Mouse (Mus musculus) intestine, embryonic 16.5 days (tissue): Measurements from ENCODE around the gene Iqsec1. TPM values are rescaled to one million over a fixed set of nuclear protein-coding genes. Genes with fewer than 3 reads are reported as not detected.

Source experiments
- ATAC-seq: fragments of 200-750 bp; cut with Nextera tagmentation; 2 replicates; pipeline ENCODE4 v1.8.0; 2017; ENCODE audit warnings: moderate TSS enrichment, moderate library complexity
- H3K27ac ChIP-seq: fragments of 300-500 bp; sonication (generic); 2 replicates; pipeline ENCODE4 v1.5.1; 2014; ENCODE audit warnings: mild to moderate bottlenecking, low read length
- H3K27me3 ChIP-seq: fragments of 300-500 bp; sonication (generic); replicated peaks from 2 replicates; pipeline ENCODE4 v1.6.1; 2014; ENCODE audit warnings: low read length, control low read depth, mixed read lengths; ENCODE audit not compliant: control insufficient read depth, insufficient read depth
- H3K36me3 ChIP-seq: fragments of 300-500 bp; sonication (generic); 2 replicates; pipeline ENCODE4 v1.6.1; 2014; ENCODE audit warnings: low read length, control low read depth; ENCODE audit not compliant: control insufficient read depth, insufficient read depth
- H3K4me1 ChIP-seq: fragments of 300-500 bp; sonication (generic); 2 replicates; pipeline ENCODE4 v1.6.1; 2014; ENCODE audit warnings: low read length, control low read depth, mixed read lengths; ENCODE audit not compliant: control insufficient read depth, insufficient read depth
- H3K4me2 ChIP-seq: fragments of 300-500 bp; sonication (generic); 2 replicates; pipeline ENCODE4 v1.6.1; 2014; ENCODE audit warnings: low read depth, low read length, control low read depth
- H3K4me3 ChIP-seq: fragments of 300-500 bp; sonication (generic); 2 replicates; pipeline ENCODE4 v1.5.1; 2014; ENCODE audit warnings: mild to moderate bottlenecking, low read length
- H3K9ac ChIP-seq: fragments of 300-500 bp; sonication (generic); 2 replicates; pipeline ENCODE4 v1.6.1; 2014; ENCODE audit warnings: low read depth, low read length
- H3K9me3 ChIP-seq: fragments of 300-500 bp; sonication (generic); 2 replicates; pipeline ENCODE4 v1.6.1; 2016; ENCODE audit warnings: low read length, control low read depth; ENCODE audit not compliant: control insufficient read depth
- WGBS: fragments of 180-500 bp; shearing (Covaris S2); extraction: QIAGEN DNeasy Blood & Tissue Kit; methylation state at CpG from one replicate; pipeline ENCODE4 v1.1.7; 2014; 5-methylcytosine and 5-hydroxymethylcytosine counted together
- polyA plus RNA-seq: library from polyadenylated mRNA; unstranded; fragments of >200 nt; fragmentation: Nextera tagmentation; extraction: Ambion mirVana; gene quantifications from 2 replicates; pipeline ENCODE4 v1.2.1, GENCODE M21; 2015

Iqsec1 gene
- polyA plus RNA-seq, 1 experiment from 2014 or later = 6.4 TPM

DNA sequence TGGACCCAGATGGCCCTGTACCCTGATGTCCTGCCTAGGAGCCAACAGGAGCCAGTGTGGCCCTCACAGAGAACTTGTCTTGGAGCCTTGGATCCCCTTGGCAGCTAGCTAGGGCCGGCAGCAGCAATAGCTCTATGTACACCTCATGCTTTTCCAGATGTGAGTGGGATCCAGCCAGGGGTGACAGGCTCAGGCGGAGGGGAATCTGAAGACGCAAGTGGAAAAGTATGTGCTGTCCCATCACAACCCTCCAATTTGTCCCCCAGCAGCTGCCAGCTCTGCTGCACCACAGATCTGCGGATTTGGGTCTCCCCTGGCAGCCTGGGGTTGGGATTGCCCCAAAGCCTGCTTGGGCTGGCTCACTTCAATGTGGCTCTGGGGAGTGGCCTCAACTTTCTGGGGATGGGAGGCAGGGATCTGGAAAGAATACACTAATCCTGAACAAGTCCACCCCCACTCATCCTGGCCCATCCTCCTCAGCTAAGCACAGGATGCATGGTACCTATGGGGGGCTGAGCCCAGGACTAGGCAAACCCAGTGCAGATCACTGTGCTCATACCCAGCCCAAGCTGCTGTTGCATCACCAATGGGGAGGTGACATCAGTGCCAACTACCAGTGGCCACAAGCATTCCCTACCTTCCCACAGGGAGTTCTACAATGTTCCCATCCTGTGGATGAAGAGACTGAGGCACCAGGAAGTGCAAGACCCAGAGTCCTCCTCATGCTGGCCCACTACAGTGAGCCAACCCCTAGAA lies 227.0 kb downstream of the Iqsec1 start:
- 92% methylated on average over 4 of the region's 4 CpGs for WGBS
- H3K36me3 ChIP-seq = no peaks in the 10 kb centered on the region
- no peaks in the 10 kb centered on the region for H3K9me3 ChIP-seq
- no peaks in the 10 kb centered on the region for H3K27me3 ChIP-seq
- H3K4me2 ChIP-seq = no peak overlapping the region
- H3K9ac ChIP-seq = no peak overlapping the region
- no peak overlapping the region for H3K4me3 ChIP-seq
- peaks cover 18% of the 10 kb centered on the region for H3K4me1 ChIP-seq
- no peak overlapping the region for H3K27ac ChIP-seq
- ATAC-seq = no peak

DNA sequence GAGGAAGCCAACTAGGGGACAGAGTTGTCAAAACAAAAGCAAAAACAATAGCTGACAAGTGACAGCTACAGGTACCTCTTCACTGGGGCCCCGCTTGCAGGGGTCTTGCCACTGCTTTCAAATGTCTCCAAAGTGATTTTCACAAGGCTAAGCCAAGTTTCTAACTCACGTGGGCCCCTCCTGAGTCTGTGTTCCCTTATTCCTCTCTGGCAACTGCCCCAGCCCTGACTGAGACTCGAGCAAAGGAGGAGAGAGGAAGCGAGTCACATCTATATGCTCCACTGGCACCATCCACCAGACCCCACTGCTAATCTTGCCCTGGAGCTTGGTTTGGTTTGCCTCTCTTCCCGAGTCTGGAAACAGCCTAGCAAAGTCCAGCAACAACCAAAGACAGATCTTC lies 227.6 kb downstream of the Iqsec1 start:
- Histone ChIP-seq H3K4me3 (no peak overlapping the region), H3K27ac (no peak overlapping the region), H3K4me2 (no peak overlapping the region), H3K9ac (no peak overlapping the region), H3K4me1 (peaks cover 18% of the 10 kb centered on the region), H3K9me3 (no peaks in the 10 kb centered on the region), H3K27me3 (no peaks in the 10 kb centered on the region), H3K36me3 (no peaks in the 10 kb centered on the region)
- 70% methylated on average over 5 of the region's 5 CpGs for WGBS
- ATAC-seq = no peak

DNA sequence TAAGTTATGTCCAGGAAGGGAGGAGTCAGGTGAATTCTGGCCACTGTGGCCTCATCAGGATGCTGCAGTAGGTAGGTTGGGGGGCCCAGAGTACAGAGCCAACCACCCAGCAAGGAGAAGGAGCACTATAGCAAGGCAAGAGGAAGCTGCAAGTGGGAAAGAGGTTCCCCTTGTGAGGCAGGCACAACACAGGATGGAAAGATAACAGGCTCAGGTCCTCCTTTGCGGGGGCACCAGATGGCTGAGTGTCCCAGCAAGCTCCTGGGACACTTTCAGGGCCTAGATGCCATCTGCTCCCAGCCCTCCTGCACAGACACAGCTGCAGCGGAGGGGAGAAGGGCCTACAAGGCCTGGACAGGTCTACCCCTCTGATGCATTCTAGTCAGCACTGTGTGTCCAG lies 228.7 kb downstream of the Iqsec1 start:
- Histone ChIP-seq H3K4me3 (no peak overlapping the region), H3K9ac (no peak overlapping the region), H3K36me3 (no peaks in the 10 kb centered on the region), H3K4me1 (peaks cover 16% of the 10 kb centered on the region), H3K27ac (no peak overlapping the region), H3K27me3 (no peaks in the 10 kb centered on the region), H3K4me2 (no peak overlapping the region), H3K9me3 (no peaks in the 10 kb centered on the region)
- WGBS = 91% methylated on average over 2 of the region's 2 CpGs
- no peak for ATAC-seq

DNA sequence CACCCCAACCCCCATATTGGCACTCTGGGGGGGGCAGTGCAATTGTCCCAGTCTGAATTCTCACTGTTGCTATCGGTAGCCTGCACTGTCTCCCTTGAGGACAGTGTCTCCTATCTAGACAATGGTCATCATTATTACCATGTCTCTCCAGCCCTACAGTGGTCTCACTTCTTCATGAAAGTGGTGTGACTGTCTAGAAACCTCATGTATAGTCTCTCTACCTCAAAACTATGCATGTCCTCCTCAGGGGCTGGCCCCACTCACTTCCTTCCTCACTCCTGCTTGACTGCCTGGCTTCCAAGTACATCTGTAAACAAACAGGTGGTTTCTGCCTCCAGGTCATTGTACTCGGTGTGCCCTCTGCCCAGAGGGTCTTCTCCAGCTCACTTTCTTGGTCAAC lies 230.3 kb downstream of the Iqsec1 start:
- no peak overlapping the region for H3K9ac ChIP-seq
- H3K4me2 ChIP-seq = no peak overlapping the region
- ATAC-seq = no peak
- 81% methylated on average over 2 of the region's 2 CpGs for WGBS
- no peak overlapping the region for H3K27ac ChIP-seq
- no peaks in the 10 kb centered on the region for H3K36me3 ChIP-seq
- H3K9me3 ChIP-seq = no peaks in the 10 kb centered on the region
- no peaks in the 10 kb centered on the region for H3K27me3 ChIP-seq
- no peak overlapping the region for H3K4me3 ChIP-seq
- H3K4me1 ChIP-seq = peaks cover under 1% of the 10 kb centered on the region; the same call in 1 of the 2 replicates

DNA sequence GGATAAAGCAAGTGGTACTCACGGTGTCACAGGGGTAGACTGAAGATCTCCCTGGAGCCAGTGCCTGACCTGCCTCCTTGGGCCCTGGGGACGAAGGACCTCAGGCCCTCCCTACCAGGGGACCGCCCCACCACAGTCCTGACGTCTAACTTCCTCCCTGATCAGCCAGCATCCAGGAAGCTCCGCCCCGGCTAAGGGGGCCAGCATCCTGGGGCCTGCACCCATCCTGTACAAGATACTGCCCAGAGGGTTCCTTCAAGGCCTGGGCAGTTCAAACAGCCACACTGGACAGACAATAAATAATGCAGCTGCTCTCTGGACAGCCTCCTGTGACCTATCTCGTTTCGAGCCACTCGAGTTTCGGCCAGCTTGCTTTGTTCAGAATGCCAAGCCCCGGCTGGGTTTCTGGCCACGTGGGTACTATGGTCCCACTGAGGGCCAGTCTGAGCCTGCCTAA lies 231.0 kb downstream of the Iqsec1 start:
- H3K9ac ChIP-seq = no peak overlapping the region
- H3K4me2 ChIP-seq = no peak overlapping the region
- no peak overlapping the region for H3K4me3 ChIP-seq
- WGBS = 68% methylated on average over 12 of the region's 12 CpGs
- H3K4me1 ChIP-seq = no peaks in the 10 kb centered on the region; the same call in 1 of the 2 replicates
- no peaks in the 10 kb centered on the region for H3K9me3 ChIP-seq
- H3K27ac ChIP-seq = no peak overlapping the region
- no peaks in the 10 kb centered on the region for H3K36me3 ChIP-seq
- no peak for ATAC-seq
- H3K27me3 ChIP-seq = no peaks in the 10 kb centered on the region

DNA sequence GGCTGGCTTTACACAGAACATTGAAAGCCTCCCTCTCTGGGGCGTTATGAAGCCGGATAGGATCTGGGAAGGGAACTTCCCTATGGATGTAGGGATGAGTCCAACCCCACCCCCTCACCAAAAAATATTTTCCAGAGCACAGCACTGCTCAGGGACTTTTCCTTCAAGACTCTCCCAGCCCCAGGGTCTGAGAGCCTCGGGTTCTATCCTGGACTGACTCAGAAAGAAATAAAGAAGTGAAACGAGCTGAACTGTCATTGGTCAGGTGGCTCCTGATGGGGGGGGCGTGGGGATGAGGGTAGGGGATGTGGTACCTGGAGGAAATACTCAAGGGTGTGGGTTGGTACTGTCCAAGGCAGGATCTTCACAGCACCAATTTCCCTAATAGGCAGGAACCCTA lies 231.9 kb downstream of the Iqsec1 start:
- WGBS = 77% methylated on average over 5 of the region's 5 CpGs

DNA sequence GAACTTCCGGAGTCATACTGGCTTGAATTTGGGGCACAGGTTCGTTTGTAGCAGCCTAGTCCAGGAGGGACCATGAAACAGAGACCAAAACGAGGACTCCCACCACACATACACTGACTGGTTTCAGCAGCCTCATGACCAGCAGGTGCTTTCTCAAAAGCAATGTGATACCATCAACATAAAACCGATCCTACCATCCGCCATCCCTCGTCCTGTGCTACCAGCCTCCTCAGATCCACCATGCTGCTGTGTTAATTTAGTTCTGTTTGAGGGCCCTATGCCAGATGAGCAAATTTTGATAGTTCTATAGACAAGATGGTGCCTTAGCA lies 232.9 kb downstream of the Iqsec1 start:
- H3K4me3 ChIP-seq = no peak overlapping the region
- H3K27me3 ChIP-seq = no peaks in the 10 kb centered on the region
- no peak overlapping the region for H3K27ac ChIP-seq
- peaks cover 11% of the 10 kb centered on the region; the same call in 1 of the 2 replicates for H3K4me1 ChIP-seq
- H3K9ac ChIP-seq = no peak overlapping the region
- no peaks in the 10 kb centered on the region for H3K9me3 ChIP-seq
- WGBS = 87% methylated on average over 6 of the region's 6 CpGs
- ATAC-seq = no peak
- H3K4me2 ChIP-seq = no peak overlapping the region
- H3K36me3 ChIP-seq = no peaks in the 10 kb centered on the region

More for the DNA sequence above, 231.9 kb downstream of the Iqsec1 start:
- H3K9me3 ChIP-seq = no peaks in the 10 kb centered on the region
- no peaks in the 10 kb centered on the region for H3K36me3 ChIP-seq
- no peak overlapping the region for H3K9ac ChIP-seq
- H3K4me2 ChIP-seq = no peak overlapping the region
- no peak overlapping the region for H3K27ac ChIP-seq
- H3K27me3 ChIP-seq = no peaks in the 10 kb centered on the region
- ATAC-seq = no peak
- H3K4me1 ChIP-seq = peaks cover 2% of the 10 kb centered on the region; the same call in 1 of the 2 replicates
- H3K4me3 ChIP-seq = no peak overlapping the region

DNA sequence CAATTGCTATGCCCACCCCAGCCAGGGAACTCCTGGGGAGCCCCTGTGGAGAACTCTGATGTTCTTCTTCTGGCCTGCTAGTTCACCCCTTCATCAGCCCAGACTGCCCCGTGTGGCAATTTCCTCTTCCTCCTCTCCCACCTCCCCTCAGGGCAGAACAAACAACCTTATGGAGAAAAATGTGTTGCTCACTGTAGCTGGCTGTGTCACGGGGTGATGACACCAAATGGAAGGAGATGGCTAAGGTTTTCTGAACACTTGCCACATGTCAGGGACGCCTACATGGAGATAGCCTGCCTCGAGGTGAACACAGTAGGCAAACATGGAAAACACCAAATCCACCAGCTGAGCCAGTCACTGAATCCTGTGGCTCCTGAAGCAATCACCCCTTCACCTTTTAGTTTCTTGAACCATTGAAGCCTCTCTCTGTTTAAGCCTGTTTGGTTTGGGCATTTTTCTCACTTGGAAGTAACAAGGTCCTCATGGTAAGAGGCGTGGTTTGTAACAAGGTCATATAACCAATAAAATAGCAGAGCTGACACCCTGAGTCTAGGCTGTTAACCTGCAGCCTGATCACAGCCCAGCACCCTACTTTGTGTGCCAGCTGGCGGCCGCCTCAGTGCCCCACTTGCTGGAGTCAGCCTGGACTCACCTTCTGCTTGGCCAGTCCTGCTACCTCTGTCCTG lies 233.4 kb downstream of the Iqsec1 start:
- H3K9me3 ChIP-seq = no peaks in the 10 kb centered on the region
- H3K36me3 ChIP-seq = no peaks in the 10 kb centered on the region
- H3K4me3 ChIP-seq = no peak overlapping the region
- H3K4me2 ChIP-seq = no peak overlapping the region
- peaks cover 13% of the 10 kb centered on the region; the same call in 1 of the 2 replicates for H3K4me1 ChIP-seq
- H3K27me3 ChIP-seq = no peaks in the 10 kb centered on the region
- WGBS = 61% methylated on average over 7 of the region's 7 CpGs
- ATAC-seq = 0 out of 2 replicates have a peak, but pooled peaks have one; percentile 39
- H3K27ac ChIP-seq = no peak overlapping the region
- no peak overlapping the region for H3K9ac ChIP-seq

DNA sequence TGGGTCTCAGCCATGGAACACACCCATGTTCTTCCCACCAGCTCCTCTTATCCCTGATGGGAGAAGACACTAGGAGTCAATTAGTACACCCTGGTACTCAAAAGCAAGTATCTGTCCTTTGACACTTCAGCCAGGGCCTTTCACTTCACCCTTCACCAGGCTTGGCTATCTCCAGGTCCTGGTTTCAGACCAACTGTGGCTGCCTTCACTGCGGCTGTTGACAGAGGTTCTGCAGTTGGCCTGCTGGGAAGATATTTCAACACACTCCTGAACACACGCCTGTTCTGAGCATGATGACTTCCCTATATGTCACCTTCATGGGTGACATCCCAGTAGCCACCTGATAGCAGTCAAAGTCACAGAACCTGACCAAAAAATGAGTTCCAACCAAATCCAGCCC lies 234.4 kb downstream of the Iqsec1 start:
- no peak overlapping the region for H3K27ac ChIP-seq
- no peaks in the 10 kb centered on the region for H3K27me3 ChIP-seq
- ATAC-seq = no peak
- H3K4me1 ChIP-seq = peaks cover 16% of the 10 kb centered on the region; the same call in 1 of the 2 replicates
- WGBS = 94% methylated on average over 2 of the region's 2 CpGs
- no peak overlapping the region for H3K4me3 ChIP-seq
- H3K4me2 ChIP-seq = no peak overlapping the region
- no peaks in the 10 kb centered on the region for H3K9me3 ChIP-seq
- H3K36me3 ChIP-seq = no peaks in the 10 kb centered on the region
- H3K9ac ChIP-seq = no peak overlapping the region
